Mouse (Mus musculus) small intestine, adult 2 months (tissue): ENCODE measurements around the gene Tsr1.

Experiments
- CTCF ChIP-seq: fragments of 200-500 bp; IDR thresholded peaks from 2 replicates; pipeline ENCODE4 v1.5.1; 2012; ENCODE audit warnings: low read depth, mild to moderate bottlenecking, control low read depth, inconsistent platforms, low read length, moderate library complexity, mixed read lengths; ENCODE audit not compliant: insufficient replicate concordance, insufficient read length; ENCODE audit errors: extremely low read depth
- POLR2A ChIP-seq: fragments of 200-500 bp; IDR thresholded peaks from 2 replicates; pipeline ENCODE4 v1.6.1; 2012; ENCODE audit warnings: low read depth, mild to moderate bottlenecking, control low read depth, inconsistent platforms, low read length, moderate library complexity

- TF ChIP-seq CTCF (no peak), POLR2A (no peak)
Observed at GRCm38 (mm10) chr11:74901555-74901954, 3.7 kb downstream of the Tsr1 start.
